Mouse (Mus musculus): Measurements from ENCODE around the gene Ms4a6d. TPM values are rescaled to one million over a fixed set of nuclear protein-coding genes. Genes with fewer than 3 reads are reported as not detected.
"Not testable (repeated sequence)": the region's sequence is repeated elsewhere in the genome, so short reads cannot be mapped to it uniquely, and the experiment has no call there.

Ms4a6d gene
- polyA plus RNA-seq, 1 experiment from 2014 or later = 2.6 TPM

DNA sequence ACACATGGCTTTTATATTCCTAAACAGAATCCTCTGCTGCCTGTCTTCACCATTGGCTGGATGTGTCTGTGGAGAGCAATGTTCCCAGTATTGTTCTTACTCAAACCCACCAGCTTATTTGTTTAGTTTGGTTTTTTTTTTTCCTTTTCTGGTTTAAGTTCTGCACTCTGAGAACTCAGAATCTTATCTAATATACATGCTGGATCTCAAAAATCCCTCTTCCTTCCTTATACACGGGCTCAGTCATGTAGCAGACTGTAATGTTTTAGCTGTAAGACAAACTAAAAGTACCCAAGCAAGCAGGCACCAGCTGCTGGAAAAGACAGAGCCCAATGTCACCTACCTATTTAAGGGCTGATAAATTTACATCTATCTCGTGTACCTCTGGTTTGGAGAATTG lies 10.2 kb upstream of the Ms4a6d start:
- Histone ChIP-seq H3K4me1 (no peaks in the 10 kb centered on the region), H3K27ac (replicated peaks) (no peak overlapping the region), H3K4me2 (no peak overlapping the region), H3K9me3 (no peaks in the 10 kb centered on the region), H3K9ac (no peak overlapping the region), H3K4me3 (no peak overlapping the region), H3K27me3 (replicated peaks) (no peaks in the 10 kb centered on the region), H3K36me3 (no peaks in the 10 kb centered on the region)
- no peak for ATAC-seq (ENCODE audit: extremely low read depth, insufficient number of reproducible peaks, low FRiP score, low TSS enrichment)
- WGBS = 49% methylated on average over 2 of the region's 2 CpGs

DNA sequence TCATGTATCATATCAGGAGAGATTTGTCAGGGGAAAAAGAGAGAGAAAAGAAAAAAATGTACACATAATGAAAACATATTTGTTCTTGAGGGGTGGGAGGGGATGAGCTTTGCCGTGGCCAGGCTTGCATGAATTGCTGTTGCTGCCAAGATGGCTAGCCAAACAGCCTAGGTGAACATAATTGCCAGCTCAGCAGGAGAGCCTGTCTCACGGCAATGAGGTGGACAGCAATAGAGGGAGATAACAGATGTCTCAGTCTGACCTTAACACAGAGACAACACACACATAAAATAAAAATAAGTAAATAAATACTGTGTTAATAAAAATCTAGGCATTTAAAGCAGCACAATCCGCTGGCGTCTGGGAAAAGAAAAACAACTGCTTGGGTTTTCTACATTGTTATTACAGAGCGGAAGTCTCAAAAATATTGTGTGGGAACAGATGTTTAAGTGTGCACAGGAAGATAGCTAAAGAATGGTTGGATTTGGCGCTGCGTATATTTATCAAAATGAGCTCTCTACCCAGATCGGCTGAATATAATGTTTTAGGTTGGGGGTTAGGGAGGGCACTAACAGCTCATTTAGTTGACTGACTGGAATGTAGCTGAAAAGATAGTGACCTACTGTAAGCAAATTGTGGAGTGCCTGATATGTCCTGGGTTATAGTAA lies 9.3 kb upstream of the Ms4a6d start:
- no peaks in the 10 kb centered on the region for H3K9me3 ChIP-seq
- H3K27me3 ChIP-seq (replicated peaks) = no peaks in the 10 kb centered on the region
- H3K27ac ChIP-seq (replicated peaks) = no peak overlapping the region
- no peak overlapping the region for H3K4me2 ChIP-seq
- no peak for ATAC-seq (ENCODE audit: extremely low read depth, insufficient number of reproducible peaks, low FRiP score, low TSS enrichment)
- no peaks in the 10 kb centered on the region for H3K4me1 ChIP-seq
- no peak overlapping the region for H3K9ac ChIP-seq
- no peaks in the 10 kb centered on the region for H3K36me3 ChIP-seq
- WGBS = 58% methylated on average over 8 of the region's 8 CpGs
- H3K4me3 ChIP-seq = no peak overlapping the region

DNA sequence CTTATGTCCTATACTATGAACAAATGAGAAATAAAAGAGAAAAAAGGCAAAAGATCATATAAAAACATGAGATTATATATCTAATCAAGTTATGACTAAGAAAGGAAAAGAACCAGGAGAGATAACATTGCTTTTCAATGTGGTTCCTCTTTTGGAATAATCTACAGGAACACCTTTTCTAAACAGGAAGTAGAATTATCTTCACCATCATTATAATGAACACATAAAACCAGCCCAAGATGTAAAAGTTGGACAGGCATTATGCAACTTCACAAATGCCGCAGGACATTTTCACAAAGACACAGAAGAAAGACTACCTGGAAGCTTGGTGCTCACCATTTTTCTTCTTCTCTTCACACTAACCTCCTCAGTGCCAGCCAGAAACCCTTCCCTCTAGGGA lies 8.4 kb upstream of the Ms4a6d start:
- 81% methylated on average over 1 of the region's 1 CpGs for WGBS
- H3K9me3 ChIP-seq = no peaks in the 10 kb centered on the region

DNA sequence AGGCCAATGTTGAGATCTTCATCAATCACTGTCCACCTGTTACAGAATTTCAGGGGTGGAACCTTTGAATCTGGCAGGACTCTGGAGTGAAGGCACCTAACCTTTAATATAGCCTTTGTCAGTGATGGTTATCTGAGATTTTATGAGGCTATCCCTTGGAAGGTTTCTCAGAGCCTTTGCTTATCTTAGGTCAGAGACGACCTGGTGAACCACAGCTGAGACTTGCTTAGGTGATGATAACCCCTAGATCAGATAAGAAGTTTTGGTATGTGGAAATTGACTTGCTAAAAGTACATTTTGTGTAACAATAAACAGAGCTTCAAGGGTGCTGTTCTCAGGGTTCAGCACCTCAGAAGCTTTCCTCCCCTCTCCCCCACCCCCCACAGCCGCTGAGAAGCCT lies 7.6 kb upstream of the Ms4a6d start:
- H3K9me3 ChIP-seq = no peaks in the 10 kb centered on the region
- no peaks in the 10 kb centered on the region for H3K27me3 ChIP-seq (replicated peaks)
- H3K9ac ChIP-seq = no peak overlapping the region
- no peaks in the 10 kb centered on the region for H3K4me1 ChIP-seq
- 26% methylated on average over 2 of the region's 2 CpGs for WGBS
- H3K4me3 ChIP-seq = no peak overlapping the region
- no peaks in the 10 kb centered on the region for H3K36me3 ChIP-seq
- no peak overlapping the region for H3K4me2 ChIP-seq
- ATAC-seq (ENCODE audit: extremely low read depth, insufficient number of reproducible peaks, low FRiP score, low TSS enrichment) = no peak
- H3K27ac ChIP-seq (replicated peaks) = no peak overlapping the region

More for the DNA sequence above, 8.4 kb upstream of the Ms4a6d start:
- Histone ChIP-seq H3K27ac (replicated peaks) (no peak overlapping the region), H3K4me3 (no peak overlapping the region), H3K4me2 (no peak overlapping the region), H3K36me3 (no peaks in the 10 kb centered on the region), H3K9ac (no peak overlapping the region), H3K4me1 (no peaks in the 10 kb centered on the region), H3K27me3 (replicated peaks) (no peaks in the 10 kb centered on the region)
- ATAC-seq (ENCODE audit: extremely low read depth, insufficient number of reproducible peaks, low FRiP score, low TSS enrichment) = no peak

DNA sequence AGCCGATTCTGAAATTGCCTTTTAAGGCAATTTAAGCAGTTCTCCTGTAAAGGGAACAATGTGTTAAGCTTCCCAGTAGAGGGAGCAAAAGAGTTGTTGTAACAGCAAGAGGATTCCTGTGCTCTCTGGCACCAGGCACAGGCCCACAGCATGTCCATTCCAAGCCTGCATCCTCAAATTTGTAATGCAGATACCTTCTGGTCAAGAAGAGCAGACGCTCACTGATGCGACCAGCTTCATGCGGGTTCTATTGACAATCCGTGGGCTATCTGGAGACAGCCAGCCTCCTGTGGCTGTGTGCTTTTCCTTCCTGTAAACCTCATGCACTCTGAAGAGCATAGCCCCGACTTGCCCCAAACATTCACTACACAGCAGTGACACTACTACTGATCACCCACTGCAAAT lies 6.9 kb upstream of the Ms4a6d start:
- H3K4me3 ChIP-seq = no peak overlapping the region
- H3K36me3 ChIP-seq = no peaks in the 10 kb centered on the region
- H3K4me1 ChIP-seq = no peaks in the 10 kb centered on the region
- no peaks in the 10 kb centered on the region for H3K9me3 ChIP-seq
- no peak overlapping the region for H3K4me2 ChIP-seq
- WGBS = 19% methylated on average over 6 of the region's 6 CpGs
- no peaks in the 10 kb centered on the region for H3K27me3 ChIP-seq (replicated peaks)
- no peak overlapping the region for H3K27ac ChIP-seq (replicated peaks)
- H3K9ac ChIP-seq = no peak overlapping the region
- no peak for ATAC-seq (ENCODE audit: extremely low read depth, insufficient number of reproducible peaks, low FRiP score, low TSS enrichment)

DNA sequence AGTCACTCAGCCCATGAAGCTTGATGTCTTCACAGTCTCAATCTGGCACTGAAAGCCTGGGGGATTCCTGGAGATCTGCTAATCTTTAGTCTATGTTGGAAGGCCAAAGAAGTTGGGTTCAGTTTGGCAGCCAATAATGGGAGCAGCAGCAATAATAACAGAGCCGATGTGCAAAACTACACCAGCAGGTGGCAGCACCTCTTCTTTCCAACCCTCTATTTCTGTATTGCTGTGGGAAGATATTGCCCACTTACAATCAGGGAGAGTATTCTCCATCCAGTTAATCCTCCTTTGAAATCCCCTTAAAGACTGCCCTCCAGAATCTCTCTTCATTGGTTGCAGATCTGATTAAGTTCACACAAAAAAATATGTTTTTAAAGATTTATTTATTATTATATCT lies 3.5 kb upstream of the Ms4a6d start:
- Histone ChIP-seq H3K4me2 (no peak overlapping the region), H3K27ac (replicated peaks) (no peak overlapping the region), H3K36me3 (no peaks in the 10 kb centered on the region), H3K4me3 (no peak overlapping the region), H3K9me3 (no peaks in the 10 kb centered on the region), H3K4me1 (no peaks in the 10 kb centered on the region), H3K27me3 (replicated peaks) (no peaks in the 10 kb centered on the region), H3K9ac (no peak overlapping the region)
- WGBS = 24% methylated on average over 1 of the region's 1 CpGs
- no peak for ATAC-seq (ENCODE audit: extremely low read depth, insufficient number of reproducible peaks, low FRiP score, low TSS enrichment)

DNA sequence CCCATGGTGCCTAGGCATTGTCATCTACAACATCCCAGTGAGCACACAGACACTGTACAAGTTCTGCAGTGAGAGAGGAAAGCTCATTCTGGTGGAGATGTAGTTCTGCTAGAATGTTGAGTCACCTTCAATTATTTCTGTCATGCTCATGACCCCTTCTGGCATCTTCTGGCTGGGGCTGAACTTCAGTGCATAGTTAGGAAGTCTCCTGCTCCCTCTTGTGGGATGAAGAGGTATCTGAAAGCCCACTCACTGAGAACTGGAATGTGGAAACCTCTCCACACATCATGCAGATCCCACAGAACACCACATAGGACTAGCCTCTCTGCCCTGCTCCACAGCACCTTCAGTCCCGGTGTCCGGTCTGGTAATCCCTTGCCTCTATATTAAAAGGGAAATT lies 2.6 kb downstream of the Ms4a6d start:
- ATAC-seq (ENCODE audit: extremely low read depth, insufficient number of reproducible peaks, low FRiP score, low TSS enrichment) = no peak
- WGBS = 67% methylated on average over 2 of the region's 2 CpGs

DNA sequence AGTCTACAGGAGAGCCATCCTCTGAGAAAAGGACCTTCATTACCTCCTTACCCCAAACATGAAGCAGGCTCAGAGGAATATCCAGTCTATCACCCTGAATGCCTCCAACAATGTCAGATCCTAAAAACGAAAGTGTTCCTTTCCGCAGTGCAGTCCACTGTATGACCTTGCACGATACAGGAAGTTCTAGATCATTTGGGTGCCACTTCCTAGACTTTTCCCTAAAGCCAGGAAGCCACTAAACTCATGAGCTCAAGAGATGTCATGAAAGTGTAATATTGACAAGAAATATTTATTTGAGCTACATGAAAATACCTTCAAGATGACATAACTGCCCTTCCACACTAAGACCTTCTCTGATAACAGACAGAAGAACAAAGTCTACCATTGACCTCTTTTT lies 3.3 kb downstream of the Ms4a6d start:
- Histone ChIP-seq H3K27ac (replicated peaks) (no peak overlapping the region), H3K4me3 (no peak overlapping the region), H3K27me3 (replicated peaks) (no peaks in the 10 kb centered on the region), H3K36me3 (no peaks in the 10 kb centered on the region), H3K4me2 (no peak overlapping the region), H3K9ac (no peak overlapping the region), H3K4me1 (no peaks in the 10 kb centered on the region), H3K9me3 (no peaks in the 10 kb centered on the region)
- no peak for ATAC-seq (ENCODE audit: extremely low read depth, insufficient number of reproducible peaks, low FRiP score, low TSS enrichment)
- 75% methylated on average over 3 of the region's 3 CpGs for WGBS

More for the DNA sequence above, 2.6 kb downstream of the Ms4a6d start:
- Histone ChIP-seq H3K9ac (no peak overlapping the region), H3K4me3 (no peak overlapping the region), H3K4me1 (no peaks in the 10 kb centered on the region), H3K27me3 (replicated peaks) (no peaks in the 10 kb centered on the region), H3K4me2 (no peak overlapping the region), H3K9me3 (no peaks in the 10 kb centered on the region), H3K36me3 (no peaks in the 10 kb centered on the region), H3K27ac (replicated peaks) (no peak overlapping the region)

DNA sequence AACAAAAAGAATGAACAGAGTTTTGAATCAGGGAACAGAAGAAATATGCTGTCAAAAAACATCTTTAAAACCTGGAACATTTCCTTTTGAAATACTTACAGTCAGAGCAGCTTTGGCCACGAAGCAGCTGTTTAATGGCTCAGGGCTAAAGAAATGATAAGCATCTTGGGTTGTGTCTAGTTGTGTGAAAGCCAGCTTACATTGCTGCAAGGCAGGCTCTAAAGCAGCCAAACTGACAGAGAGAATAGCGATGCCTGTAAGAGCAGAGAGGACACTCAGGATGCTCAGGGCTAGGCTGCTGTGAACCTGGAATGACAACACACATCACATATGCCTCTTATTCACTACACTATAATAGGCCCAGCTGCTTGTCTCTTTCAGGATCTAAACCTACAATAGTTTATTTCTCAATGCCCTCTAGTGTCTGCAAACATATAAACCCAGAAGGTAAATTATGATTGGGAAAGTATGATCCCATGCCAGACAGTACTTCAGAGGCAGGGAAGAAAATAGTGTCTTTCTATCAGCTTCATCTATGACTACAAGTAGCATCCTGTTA lies 14.7 kb downstream of the Ms4a6d start:
- Histone ChIP-seq H3K4me1 (no peaks in the 10 kb centered on the region), H3K9me3 (no peaks in the 10 kb centered on the region), H3K4me3 (no peak overlapping the region), H3K27ac (replicated peaks) (no peak overlapping the region), H3K4me2 (no peak overlapping the region), H3K9ac (no peak overlapping the region), H3K27me3 (replicated peaks) (no peaks in the 10 kb centered on the region), H3K36me3 (no peaks in the 10 kb centered on the region)
- no peak for ATAC-seq (ENCODE audit: extremely low read depth, insufficient number of reproducible peaks, low FRiP score, low TSS enrichment)
- 64% methylated on average over 2 of the region's 2 CpGs for WGBS

DNA sequence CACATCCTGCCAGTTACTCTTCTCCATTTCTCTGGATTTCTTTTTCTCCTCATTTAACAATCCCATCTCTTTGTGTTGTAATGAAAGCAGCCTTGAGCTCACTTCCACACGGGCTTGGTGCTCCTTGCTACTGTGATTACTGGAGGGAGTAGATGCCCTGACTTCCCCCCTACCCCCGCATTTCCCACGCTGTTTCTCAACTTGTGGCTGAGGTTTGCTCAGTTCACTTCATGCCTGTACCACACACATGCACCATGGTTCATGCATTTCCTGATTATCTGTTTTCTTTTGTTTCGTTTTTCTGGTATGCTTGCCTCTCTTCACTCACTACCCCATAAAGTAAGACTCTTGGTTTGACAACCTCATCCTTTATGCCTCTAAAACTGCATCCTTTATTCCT lies 15.4 kb downstream of the Ms4a6d start:
- Histone ChIP-seq H3K9me3 (no peaks in the 10 kb centered on the region), H3K27me3 (replicated peaks) (no peaks in the 10 kb centered on the region), H3K9ac (no peak overlapping the region), H3K4me1 (no peaks in the 10 kb centered on the region), H3K27ac (replicated peaks) (no peak overlapping the region), H3K36me3 (no peaks in the 10 kb centered on the region), H3K4me3 (no peak overlapping the region), H3K4me2 (no peak overlapping the region)
- ATAC-seq (ENCODE audit: extremely low read depth, insufficient number of reproducible peaks, low FRiP score, low TSS enrichment) = no peak
- WGBS = 53% methylated on average over 4 of the region's 4 CpGs

DNA sequence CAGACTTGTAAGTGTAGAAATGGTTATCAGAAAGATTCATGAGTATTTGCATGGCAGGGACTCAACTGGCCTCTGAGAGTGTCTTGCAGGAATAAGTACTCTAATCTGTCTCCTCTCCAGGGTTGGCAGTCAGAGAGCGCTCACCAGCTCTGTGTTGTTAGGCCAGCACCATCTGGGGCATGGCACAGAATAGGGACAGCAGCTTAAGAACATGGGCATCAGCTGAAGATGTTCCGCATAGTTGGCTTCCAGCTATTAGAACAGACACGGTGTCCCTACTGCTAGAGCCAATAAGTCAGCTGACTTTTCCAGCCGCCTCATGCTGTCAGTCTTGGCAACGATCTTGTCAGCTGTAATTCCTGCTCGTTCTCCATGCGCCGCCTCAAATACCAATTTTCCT lies 29.7 kb downstream of the Ms4a6d start:
- Histone ChIP-seq H3K27me3 (replicated peaks) (no peaks in the 10 kb centered on the region), H3K27ac (replicated peaks) (no peak overlapping the region), H3K4me3 (no peak overlapping the region), H3K9ac (no peak overlapping the region), H3K4me2 (no peak overlapping the region), H3K9me3 (no peaks in the 10 kb centered on the region), H3K36me3 (no peaks in the 10 kb centered on the region), H3K4me1 (no peaks in the 10 kb centered on the region)
- no peak for ATAC-seq (ENCODE audit: extremely low read depth, insufficient number of reproducible peaks, low FRiP score, low TSS enrichment)
- WGBS = 81% methylated on average over 8 of the region's 8 CpGs

DNA sequence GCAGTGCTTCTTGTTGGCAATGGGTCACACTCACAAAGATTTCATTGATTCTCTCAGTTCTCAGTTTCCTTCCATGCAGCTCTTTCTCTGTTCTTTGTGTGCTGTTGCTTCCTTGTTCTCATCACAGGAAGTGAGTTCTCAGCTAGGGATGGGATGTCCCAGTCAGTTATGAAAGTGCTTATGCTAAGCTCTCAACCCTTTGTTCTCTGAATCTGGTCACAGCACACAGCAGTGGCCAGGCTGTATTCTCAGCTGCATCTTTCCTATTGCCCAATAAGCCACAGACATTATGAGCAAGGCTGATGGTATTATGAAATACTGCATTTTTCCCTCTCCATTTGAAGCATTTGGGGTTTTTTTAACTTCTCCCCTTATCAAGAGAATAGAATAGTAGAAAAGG lies 45.1 kb downstream of the Ms4a6d start:
- not testable (repeated sequence) for H3K27me3 ChIP-seq (replicated peaks); H3K36me3 ChIP-seq; H3K9me3 ChIP-seq; H3K4me1 ChIP-seq; H3K27ac ChIP-seq (replicated peaks); H3K9ac ChIP-seq; H3K4me3 ChIP-seq; ATAC-seq (ENCODE audit: extremely low read depth, insufficient number of reproducible peaks, low FRiP score, low TSS enrichment); H3K4me2 ChIP-seq

All from heart, embryonic 13.5 days (tissue).